Mouse (Mus musculus): ENCODE results near the gene Adat1.

Adat1 gene

GRCm38 (mm10) chr8:111968541-111968940 is 23.6 kb downstream of the Adat1 start:
- DNase-seq (ENCODE audit: low spot score) = no peak

GRCm38 (mm10) chr8:111967246-111967870 is 24.7 kb downstream of the Adat1 start:
- no peak for DNase-seq (ENCODE audit: low spot score)

- no peak for DNase-seq (ENCODE audit: low spot score)
Measured at GRCm38 (mm10) chr8:111964849-111965561, 27.1 kb downstream of the Adat1 start.

GRCm38 (mm10) chr8:111964351-111964750 is 27.8 kb downstream of the Adat1 start:
- DNase-seq (ENCODE audit: low spot score) = no peak

- no peak for DNase-seq (ENCODE audit: low spot score)
Measured at GRCm38 (mm10) chr8:111963546-111963945, 28.6 kb downstream of the Adat1 start.

- no peak for DNase-seq (ENCODE audit: low spot score)
Measured at GRCm38 (mm10) chr8:111963091-111963490, 29.0 kb downstream of the Adat1 start.

GRCm38 (mm10) chr8:111962589-111962988 is 29.5 kb downstream of the Adat1 start:
- no peak for DNase-seq (ENCODE audit: low spot score)

- no peak for DNase-seq (ENCODE audit: low spot score)
Measured at GRCm38 (mm10) chr8:111961330-111961729, 30.8 kb downstream of the Adat1 start.

GRCm38 (mm10) chr8:111960591-111961321 is 31.3 kb downstream of the Adat1 start:
- no peak for DNase-seq (ENCODE audit: low spot score)

GRCm38 (mm10) chr8:111957231-111957630 is 34.9 kb downstream of the Adat1 start:
- no peak for DNase-seq (ENCODE audit: low spot score)

- DNase-seq (ENCODE audit: low spot score) = no peak
Measured at GRCm38 (mm10) chr8:111955879-111956278, 36.2 kb downstream of the Adat1 start.

GRCm38 (mm10) chr8:111954844-111955594 is 37.1 kb downstream of the Adat1 start:
- DNase-seq (ENCODE audit: low spot score) = no peak

- no peak for DNase-seq (ENCODE audit: low spot score)
Measured at GRCm38 (mm10) chr8:111951936-111952335, 40.2 kb downstream of the Adat1 start.

GRCm38 (mm10) chr8:111951317-111951716 is 40.8 kb downstream of the Adat1 start:
- DNase-seq (ENCODE audit: low spot score) = no peak

- no peak for DNase-seq (ENCODE audit: low spot score)
Measured at GRCm38 (mm10) chr8:111950846-111951245, 41.3 kb downstream of the Adat1 start.

- DNase-seq (ENCODE audit: low spot score) = no peak
Measured at GRCm38 (mm10) chr8:111947954-111948353, 44.1 kb downstream of the Adat1 start.

GRCm38 (mm10) chr8:111947144-111947543 is 45.0 kb downstream of the Adat1 start:
- no peak for DNase-seq (ENCODE audit: low spot score)

- no peak for DNase-seq (ENCODE audit: low spot score)
Measured at GRCm38 (mm10) chr8:111943544-111943943, 48.6 kb downstream of the Adat1 start.

- peak; percentile 51 for DNase-seq (ENCODE audit: low spot score)
Measured at GRCm38 (mm10) chr8:111941101-111941454, 51.0 kb downstream of the Adat1 start.

GRCm38 (mm10) chr8:111940171-111941100 is 51.7 kb downstream of the Adat1 start, which contains the start of gene Gabarapl2:
Gabarapl2 (plus strand) TSS chr8:111940703.
- DNase-seq (ENCODE audit: low spot score) = peak; percentile 95

- DNase-seq (ENCODE audit: low spot score) = peak; percentile 69
Measured at GRCm38 (mm10) chr8:111939516-111940142, 52.5 kb downstream of the Adat1 start.

Data from c-Kit-positive CD71-positive TER-119-positive erythroid progenitor cells, embryonic 14.5 days (primary cell).